Mouse (Mus musculus): ENCODE data around the gene Tbc1d20.

DNA sequence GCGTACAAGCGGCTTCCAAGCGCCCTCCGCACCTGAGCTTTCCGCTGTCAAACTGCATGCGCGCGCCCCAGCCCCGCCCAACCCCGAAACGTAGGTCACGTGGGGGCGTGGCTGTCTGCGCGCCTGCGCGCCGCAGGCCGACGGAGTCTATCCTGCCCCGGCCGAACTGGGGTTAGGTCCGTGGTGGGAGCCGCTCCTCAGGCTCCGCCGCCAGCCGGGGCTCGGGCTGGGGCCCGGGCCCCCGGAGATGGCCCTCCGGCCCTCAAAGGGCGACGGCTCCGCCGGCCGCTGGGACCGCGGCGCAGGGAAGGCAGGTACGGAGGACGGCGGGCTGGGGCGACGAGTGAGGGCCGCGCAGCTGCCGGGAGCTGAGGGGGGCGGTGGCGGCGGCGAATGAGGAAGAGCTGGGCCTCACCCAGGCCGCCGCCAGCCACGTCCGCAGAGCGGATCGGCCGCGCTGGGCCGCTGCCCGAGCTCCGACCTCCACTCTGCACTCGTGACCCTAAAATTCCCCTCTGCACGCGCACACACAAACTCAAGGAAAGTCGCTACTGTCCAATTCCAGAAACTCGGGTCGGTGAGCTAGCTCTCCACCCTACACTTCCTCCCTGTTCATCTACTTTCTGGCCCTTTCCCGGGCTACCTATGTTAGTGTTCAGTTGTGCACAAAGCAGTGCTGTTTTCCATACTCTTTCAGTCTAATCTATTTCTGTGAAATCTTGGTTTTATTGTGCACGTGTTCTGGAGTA, at the start of gene Tbc1d20:
- TF ChIP-seq GATA1 (IDR thresholded peaks at IDR 0.05; ENCODE audit: borderline replicate concordance, low read length) (no peak), CTCF (IDR thresholded peaks at IDR 0.05; ENCODE audit: low read depth, low read length) (no peak), POLR2AphosphoS5 (IDR thresholded peaks at IDR 0.05; ENCODE audit: insufficient replicate concordance, low read depth, low read length) (no peak)

Measured in G1E (cell line).